Mouse (Mus musculus): Measurements from ENCODE around the gene Dnase1l1.

Gene Dnase1l1

DNA sequence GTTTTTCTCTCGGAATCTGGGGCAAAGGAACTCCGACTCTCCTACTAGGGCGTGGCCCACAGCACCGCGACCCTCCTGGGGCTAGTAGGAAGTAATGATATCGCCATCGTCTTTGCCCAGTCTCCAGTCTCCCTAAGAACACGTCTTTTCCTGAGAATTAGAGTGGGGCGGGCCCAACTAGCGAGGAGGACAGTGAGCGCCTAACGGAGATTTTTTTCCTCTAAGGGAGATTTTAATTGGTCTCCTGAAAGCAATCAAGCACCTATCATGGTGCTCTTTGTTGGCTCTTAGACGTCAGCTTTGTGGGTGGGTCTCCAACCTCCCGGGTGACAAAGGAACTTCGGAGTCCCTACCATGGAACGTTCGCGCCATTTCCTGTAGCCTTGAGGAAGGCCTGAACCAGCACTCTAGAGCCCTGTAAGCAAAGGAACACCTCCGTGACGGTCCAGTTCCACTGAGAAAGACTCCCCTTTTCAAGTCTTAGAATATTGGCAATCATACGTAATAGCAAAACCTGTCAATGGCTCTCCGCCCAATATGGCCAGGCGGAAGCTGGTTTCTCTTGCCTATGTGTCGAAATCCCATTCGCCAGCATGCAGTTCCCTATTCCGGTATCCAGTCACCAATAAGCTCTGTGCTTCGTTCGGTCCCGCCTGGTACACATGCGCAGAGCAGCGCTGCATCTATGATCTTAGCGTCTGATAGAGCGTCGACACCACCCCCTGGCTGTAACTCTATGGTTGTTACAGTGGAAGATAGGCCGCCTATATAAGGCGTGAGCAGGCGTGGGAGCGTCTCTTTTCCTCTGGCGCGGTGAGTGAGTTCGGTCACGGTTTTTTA lies 11.9 kb downstream of the Dnase1l1 start, which contains the start of gene Rpl10:
Gene Rpl10, plus strand, starts transcription at position 751 of the 840 bp plus-strand sequence.
- DNase-seq (ENCODE audit: low spot score in 2 of 2) = peak; percentile 81 to 89

DNA sequence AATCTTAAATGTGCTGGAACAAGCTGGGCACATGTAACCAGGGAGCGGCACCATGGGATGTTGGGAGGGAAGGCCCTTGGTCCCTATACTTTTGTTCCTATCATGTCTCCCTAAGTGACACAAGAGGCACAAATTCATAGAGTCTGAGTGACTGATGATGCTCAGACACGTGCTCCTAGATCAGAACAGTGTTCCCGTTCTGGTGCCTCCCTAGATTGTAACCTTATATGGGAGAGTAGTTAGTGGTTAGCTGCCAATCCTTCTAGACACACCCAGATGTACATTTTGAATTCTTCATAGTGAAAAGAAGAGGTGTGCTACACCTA lies 12.4 kb downstream of the Dnase1l1 start:
- no peak for DNase-seq (ENCODE audit: low spot score in 2 of 2)

DNA sequence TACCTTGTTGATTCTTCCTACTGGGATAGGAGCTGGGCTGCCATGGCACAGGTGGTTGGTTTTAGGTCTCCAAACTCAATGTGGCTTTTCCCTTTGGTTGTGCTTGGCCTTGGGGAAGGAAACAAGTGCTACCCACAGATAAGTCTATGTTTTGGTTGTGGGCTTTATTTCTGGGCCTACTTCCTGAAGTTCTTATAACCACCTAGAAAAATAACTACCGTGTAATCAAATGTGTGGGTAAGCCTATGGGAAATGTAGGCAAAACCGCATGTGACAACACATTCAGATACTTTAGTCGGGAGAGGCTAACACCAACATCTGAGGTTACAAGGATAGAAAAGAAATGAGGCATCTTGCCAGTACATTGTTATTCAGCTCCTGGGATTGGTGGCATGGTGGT lies 24.4 kb downstream of the Dnase1l1 start:
- no peak for DNase-seq (ENCODE audit: low spot score in 2 of 2)

DNA sequence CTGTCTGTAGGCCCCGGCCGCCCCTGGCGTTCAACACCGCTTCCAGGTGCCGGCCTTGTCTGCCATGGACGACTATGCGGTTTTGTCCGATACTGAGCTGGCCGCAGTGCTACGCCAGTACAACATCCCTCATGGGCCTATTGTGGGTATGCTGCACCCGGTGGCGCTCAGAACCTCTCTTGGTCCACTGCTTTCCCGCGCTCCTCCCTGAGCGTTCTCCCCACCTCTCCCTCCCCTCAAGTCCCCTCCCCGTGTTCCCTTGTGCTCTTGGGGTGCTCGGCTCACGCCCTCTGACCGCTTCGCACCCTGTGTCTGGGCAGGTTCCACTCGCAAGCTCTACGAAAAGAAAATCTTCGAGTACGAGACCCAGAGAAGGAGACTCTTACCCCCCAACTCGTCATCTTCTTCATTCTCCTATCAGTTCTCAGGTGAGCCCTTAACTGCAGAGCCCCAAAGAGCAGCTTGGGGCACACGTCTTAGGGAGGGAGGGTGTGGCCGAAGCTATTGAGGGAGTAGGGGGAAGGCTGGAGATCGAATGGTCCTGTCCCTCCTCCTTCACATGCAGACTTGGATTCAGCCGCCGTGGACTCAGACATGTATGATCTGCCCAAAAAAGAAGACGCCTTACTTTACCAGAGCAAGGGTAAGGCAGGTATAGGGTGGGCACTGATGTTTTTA lies 27.1 kb downstream of the Dnase1l1 start:
- DNase-seq (ENCODE audit: low spot score in 2 of 2) = no peak

DNA sequence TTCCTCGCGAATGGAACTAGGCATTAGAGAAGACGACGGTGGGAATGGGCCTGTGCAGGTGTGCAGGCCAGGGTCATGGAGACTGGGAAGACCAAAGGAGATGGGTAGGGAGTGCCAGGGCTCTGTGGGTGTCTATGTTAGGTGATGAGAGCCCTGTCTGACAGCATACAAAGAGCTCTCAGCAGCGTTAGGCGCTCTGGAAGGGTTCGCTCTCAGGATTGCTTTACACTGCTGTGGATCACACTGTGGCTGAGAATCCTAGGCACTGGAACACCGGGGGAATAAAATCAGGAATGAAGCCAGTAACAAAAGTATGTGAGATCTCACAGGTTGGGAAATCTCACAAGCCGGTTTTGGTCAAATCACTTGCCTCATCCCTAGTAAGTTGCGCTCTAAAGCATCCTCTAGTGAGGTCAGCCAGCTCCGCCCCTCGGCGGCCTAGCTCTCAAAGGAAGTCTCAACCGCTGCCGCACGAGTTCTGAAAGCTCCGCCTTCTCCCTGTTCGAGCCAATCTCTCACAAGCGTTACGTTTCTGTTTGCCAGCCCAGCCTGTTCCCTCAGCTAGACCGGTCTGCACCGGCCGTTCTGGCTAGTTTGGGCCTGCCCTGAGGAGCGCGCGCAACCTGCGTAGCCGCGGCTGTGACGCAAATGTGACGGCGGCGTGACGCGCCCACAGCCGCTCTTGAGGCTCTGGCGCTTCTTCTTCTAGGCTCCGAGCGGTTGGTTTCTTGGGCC lies 27.8 kb downstream of the Dnase1l1 start, which contains the start of gene Emd:
Gene Emd, plus strand, starts transcription at position 535 of the 735 bp plus-strand sequence.
- DNase-seq (ENCODE audit: low spot score in 2 of 2) = peak; percentile 75 to 90

DNA sequence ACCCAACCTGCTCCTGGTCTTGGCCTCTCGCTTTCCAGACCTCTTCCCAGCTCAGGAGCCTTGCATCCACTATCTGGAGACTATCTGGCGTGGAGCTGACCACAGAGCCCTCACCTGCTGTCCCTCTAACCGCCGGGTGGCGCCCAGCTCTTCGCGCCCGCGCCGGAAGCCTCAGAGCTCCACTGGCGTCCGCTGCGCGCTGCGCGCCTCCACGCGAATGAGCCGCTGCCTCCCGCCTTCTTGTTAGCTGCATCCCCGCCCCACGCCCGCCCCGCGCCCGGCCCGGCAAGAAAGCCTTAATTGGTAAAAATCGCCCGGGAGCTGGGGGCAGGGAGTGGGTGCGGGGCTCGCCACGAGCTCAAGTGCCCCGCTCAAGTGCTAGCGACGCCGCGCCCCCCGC lies 32.5 kb downstream of the Dnase1l1 start, which contains the start of gene Flna:
Gene Flna, minus strand, starts transcription at position 206 of the 400 bp plus-strand sequence.
- DNase-seq (ENCODE audit: low spot score in 2 of 2) = peak in 1 of 2 experiments; percentile 62

DNA sequence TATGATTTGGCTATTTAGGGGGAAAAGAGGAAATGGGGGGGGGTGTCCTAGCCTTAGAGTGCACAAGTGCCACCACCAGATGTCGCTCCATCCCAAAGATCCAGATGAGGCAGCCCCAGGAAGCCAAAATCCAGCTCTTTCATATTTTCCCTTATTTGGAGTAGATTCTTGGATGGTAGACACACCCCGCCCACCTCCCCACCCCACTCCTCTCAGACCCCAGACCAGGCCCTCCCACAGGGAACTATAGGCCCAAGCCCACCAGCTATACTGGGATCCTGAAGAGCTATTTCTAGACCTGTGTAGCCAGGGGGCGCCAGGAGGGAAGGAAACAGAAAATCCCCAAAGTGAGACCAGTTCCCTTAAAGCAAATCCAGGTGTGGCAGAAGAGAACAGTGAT lies 33.5 kb downstream of the Dnase1l1 start:
- DNase-seq (ENCODE audit: low spot score in 2 of 2) = peak in 1 of 2 experiments; percentile 52

DNA sequence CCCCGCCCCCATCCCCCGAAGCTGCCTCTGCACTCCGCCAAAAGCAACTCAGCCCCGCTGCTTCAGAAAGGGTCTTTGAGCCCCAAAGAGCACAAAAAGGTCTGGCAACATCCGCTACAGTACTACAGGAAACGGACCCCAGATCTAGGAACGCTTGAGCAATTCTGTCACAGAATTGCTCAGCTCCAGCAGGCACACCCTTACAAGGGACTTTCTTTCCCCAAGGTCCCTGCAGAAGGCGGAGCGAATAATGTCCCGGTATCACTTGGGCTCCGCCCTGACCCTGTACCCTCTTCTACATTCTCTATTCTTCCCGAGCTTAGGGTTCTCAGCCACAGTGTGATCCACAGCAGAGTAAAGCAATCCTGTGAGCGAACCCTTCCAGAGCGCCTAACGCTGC lies 35.4 kb downstream of the Dnase1l1 start:
- no peak for DNase-seq (ENCODE audit: low spot score in 2 of 2)

DNA sequence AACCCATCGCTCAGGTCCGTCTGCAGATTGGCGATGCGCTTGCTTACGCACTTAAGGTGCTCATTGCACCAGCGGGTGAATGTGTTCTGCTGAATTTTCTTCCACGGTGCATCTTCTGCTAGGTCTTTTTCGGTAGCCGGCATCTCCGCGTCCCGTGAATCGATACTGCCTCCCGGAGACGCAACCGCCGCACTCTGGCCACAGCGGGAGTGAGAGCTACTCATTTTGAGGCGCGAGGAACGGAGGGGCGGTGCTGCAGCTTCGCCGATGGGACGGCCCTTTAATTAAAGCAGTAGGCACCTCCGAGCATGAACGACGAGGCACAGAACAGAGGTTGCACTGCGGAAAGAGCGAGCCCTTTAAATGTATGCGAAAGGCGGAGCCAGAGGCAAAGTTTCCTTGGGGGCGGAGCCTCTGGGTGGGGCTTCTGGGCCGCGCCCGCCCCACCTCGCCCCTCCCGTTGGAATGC lies 35.9 kb downstream of the Dnase1l1 start:
- DNase-seq (ENCODE audit: low spot score in 2 of 2) = peak; percentile 65 to 87

DNA sequence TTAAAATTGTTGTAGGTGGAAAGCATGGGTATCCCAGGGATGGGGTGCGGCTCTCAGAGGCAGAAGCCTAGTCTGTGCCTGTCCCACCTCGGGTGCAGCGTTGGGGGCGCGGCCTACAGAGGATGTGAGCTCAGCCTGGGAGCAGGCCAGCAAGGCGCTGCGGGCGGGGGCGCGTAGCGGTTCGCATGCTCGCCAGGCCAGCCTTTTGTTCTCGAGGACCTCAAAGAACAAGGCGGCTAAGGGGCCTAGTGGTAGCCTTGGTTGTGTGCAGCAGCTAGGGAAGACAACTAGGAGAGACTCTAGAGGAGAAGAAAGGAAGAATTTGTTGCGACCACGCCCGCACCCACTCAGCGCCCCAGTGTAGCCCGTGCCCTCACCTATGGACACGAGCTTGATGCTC lies 36.5 kb downstream of the Dnase1l1 start:
- DNase-seq (ENCODE audit: low spot score in 2 of 2) = peak; percentile 64 to 79

DNA sequence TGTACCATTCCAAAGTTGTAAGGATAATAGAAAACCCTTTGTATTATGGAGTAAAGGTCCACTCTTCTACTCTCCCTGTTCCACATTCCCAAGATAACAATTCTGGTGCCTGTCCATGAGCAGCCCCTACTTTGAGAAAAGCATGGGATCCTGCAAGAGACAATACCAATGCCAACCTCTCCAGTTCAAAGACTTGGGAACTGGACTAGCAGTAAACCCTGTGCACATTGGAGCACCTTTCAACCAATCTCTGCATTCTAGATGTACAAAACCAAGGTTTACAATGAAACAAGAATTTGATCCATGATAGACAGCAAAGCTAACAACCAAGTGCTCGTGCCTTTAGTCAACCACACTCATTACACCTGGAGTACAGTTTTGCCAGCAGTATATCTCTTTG lies 37.0 kb downstream of the Dnase1l1 start:
- DNase-seq (ENCODE audit: low spot score in 2 of 2) = no peak

DNA sequence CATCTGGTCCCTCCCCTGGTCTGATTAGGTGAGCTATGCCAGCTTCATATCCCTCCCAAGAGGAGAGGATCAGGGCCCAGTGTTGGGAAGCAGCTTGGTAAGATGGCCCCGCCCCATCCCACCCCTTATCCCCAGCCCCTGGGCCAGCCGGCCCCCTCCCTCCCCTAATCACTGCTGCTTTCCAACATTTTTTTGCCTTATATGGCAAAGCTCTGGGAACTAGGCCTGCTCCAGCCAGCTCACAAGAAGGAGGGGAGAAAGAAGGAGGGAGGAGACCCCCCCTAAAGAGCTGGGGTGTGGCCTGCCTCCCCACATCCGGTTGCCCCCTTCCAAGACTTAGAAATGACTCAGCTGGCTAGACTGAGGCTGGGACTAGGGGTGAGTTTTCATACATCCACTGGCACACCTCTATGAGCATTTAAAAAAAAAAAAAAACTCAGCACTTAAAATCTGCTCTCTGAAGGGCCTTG lies 37.5 kb downstream of the Dnase1l1 start:
- peak; percentile 31 to 54 for DNase-seq (ENCODE audit: low spot score in 2 of 2)

DNA sequence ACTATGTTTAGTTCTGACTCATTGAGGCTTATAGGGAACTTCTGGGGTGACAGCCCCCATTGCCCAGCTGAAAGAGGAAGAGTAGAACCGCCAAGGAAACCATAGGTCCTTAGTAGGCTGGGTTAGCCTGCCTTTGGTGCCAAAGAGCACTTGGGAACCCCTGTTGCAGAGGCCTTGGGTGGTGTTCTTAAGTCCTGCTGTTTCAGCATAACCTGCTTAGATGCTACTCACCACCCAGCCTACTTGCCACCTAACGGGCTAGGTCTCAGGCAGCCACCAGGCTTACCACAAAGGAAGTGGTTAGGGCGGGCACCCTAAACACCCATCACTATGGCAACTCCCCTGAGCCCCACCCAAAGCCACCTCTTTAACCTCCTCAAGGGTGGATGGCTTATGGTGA lies 38.3 kb downstream of the Dnase1l1 start:
- no peak for DNase-seq (ENCODE audit: low spot score in 2 of 2)

DNA sequence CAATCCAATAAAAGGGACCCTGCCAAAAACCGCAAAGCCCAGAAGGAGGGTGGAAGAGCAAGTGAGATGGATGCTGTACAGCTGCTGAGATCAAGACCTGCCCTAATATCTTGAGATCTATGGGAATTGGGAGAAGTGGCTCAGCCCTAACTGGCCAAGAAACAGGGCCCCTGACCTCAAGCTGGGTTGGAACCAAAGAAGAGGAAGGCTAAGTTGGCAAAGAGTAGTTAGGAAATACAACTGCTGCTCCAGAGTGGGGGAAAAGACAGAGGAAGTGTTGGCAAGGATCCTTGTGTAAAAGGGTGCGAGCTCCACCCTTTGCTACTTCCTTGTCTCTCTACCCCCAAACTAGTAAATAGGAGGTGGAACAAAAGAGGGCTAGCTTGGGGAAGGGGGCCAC lies 38.7 kb downstream of the Dnase1l1 start:
- DNase-seq (ENCODE audit: low spot score in 2 of 2) = no peak

DNA sequence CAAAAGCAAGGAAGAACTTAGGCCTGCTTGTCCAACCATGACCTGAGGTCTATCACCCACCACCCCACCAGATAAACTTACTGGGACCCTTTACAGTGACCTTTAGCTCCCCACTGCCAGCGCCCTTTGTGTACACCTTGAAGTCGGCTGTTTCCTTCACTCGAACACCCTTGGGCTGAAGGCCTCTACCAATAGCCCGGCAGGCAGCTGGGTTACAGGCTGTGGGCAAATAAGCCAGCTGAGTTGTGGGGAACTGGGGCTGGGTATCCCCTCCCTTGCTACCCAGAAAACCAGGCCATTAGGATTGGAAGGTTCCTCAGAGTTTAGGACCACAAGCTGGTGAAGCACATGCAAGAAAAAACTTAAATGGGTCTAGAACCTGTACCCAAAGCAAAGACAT lies 41.8 kb downstream of the Dnase1l1 start:
- DNase-seq (ENCODE audit: low spot score in 2 of 2) = no peak

DNA sequence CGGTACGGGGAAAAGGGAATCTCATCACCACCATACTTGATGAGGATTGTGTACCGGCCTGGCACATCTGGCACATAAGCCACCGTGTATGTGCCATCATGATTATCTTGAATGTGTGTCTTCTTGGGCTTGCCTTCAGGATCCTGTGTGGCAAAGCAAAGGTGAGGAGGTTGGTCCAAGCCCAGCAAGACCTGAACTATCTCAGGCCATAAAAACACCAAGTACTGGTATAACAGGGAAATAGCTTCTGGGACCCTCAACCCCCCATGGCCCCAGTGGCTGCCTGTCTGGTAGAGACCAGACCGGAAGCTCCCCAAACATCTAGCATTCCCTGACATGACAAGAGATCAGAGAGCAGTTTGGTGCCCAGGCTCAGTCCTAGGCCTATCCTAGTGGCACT lies 48.9 kb downstream of the Dnase1l1 start:
- no peak for DNase-seq (ENCODE audit: low spot score in 2 of 2)

DNA sequence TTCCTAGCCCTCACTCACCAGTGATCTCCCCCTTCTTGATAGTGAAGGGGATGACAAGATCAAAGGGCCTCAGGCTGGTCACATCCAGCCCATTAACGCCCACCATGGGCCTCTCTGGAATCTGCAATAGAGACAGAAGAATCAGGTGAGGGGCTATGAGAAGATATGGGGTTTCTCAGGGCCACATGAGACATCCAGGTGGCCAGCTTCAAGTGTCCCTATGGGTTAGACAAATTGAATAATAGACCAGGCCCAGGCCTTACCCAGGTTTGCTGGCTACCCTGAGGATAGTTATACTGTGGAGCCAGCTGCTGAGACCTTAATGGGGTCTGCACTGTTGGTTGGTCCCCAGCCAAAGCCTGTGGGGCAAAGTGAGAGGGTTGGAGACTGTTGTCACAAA lies 52.1 kb downstream of the Dnase1l1 start:
- DNase-seq (ENCODE audit: low spot score in 2 of 2) = no peak

All from urinary bladder, postnatal 36 days (tissue).